Mouse (Mus musculus) frontal cortex, adult 2 months (tissue): ENCODE measurements at regions not wholly inside any gene's neighbourhood (a gene's known extent, or its start where the extent isn't known, plus 50 kb on each side); places are given as distances from the start of the nearest gene placed in this dataset.

Experiments
- DNase-seq, 2 experiments: peaks; one replicate each; pipeline ENCODE4 v3.0.0; 2022; ENCODE audit warnings: low spot score in 1 of 2; ENCODE audit errors: extremely low spot score in 1 of 2

DNA sequence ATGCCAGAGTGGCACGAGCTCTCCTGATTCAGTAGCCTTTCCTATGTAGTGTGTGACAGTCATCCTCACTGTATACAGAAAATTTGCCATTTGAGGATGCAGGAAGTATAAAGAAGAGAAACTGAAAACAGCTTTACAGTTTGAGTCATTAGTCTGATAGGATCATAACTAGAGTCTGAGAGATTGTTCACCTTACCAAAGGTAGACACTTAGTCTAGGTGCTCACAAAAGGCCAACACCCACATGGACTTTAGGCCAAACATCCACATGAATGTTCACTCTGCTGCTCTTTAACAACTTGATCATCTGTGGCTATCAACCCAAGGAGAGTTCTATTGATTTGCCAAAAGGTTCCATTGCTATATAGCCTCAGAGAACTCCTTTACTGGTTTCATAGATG is 547.2 kb downstream of the Tns1 start:
- DNase-seq = no peak

DNA sequence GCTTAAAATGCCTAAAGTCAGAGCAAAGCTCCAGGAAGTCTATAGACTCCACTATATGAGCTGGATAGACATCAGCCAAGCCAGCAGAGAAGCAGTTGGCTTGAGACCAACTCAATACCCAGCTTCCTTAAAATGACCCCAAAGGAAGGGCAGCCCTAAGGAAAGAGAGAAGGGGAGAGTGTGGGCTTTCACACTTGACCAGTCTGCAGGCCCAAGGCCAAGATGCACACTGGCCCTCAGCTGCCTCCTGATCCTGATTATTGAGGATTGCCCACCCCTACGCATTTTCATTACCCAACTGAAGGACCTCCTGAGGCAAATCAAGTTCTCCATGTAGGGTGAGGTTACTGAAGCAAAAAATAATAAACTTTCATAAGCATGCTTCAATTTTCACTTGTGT is 548.6 kb downstream of the Tns1 start:
- DNase-seq = no peak

DNA sequence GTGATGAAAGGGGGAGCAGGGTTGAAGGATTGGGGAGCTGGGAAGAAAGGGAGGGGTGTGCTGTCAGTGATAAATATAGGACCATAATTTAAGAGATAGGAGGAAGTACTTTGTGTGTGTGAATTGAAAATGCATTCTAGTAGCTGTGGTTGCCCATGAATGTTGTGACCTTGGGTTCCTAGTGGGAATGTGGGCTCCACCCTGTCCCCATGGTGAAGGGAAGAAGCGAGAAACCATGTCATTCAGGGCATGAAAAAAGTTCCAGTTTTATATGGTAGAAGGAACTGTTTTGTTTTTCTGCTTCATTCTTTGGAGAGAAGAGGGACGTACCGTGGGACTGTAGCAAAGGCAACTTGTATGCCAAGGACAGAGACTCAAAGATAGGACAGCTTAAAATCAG is 553.3 kb downstream of the Tns1 start:
- DNase-seq = no peak

DNA sequence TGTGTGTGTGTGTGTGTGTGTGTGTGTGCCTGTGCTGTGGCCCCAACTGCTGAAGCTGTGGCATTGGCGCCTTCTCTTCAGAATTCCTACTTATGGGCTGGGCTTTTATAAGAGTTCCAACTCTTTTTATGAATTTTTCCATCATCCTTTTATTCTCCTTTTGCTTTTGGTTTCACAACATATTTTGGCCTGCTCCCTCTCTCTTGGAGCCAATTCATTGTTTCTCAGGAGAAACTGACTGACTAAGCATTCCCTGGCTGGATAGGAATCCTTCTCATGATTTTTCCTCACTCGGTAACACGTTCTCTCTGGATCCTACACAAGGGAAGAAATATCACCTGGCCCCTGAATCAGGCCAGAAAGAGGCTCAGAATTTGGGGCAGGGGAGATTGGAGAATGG is 551.1 kb upstream of the Tnp1 start:
- no peak for DNase-seq

DNA sequence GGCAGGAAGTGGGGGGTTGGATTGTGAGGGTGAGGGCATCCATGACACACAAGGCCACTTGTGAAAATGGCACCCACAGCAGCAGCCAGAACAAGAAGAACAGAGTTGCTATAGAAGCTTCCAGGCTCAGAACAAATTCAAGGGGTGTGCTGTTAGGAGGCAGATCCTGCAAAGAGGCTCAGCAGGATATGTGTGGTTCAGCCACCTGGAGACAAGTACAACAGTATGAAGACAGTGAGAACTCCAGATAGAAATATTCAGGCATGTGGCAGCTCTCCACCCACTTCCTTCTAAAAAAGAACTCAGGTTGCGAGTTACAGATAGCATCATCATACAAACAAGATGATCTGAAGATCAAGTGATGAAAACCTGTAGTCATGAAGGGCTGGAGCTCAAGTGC is 544.9 kb upstream of the Tnp1 start:
- no peak for DNase-seq

DNA sequence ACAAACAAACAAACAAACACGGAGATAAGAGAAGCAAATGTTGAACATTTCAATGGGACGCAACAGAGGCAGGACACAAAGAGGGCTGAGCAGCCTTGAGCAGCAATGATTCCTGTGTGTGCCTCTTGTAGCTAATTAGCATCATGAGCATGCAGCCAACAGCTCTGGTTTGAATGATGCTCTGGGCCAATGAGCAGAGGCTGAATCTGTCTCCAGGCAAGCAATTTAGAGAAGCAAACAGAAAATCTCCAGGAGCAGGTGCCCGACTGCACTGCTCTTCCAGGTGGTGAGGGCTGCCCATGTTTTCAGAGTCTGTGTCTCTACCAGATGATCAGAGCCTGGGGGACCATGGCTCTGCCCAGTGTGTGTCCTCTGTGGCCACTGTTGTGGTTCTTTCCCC is 532.2 kb upstream of the Tnp1 start:
- DNase-seq = peak in 1 of 2 experiments; percentile 8

DNA sequence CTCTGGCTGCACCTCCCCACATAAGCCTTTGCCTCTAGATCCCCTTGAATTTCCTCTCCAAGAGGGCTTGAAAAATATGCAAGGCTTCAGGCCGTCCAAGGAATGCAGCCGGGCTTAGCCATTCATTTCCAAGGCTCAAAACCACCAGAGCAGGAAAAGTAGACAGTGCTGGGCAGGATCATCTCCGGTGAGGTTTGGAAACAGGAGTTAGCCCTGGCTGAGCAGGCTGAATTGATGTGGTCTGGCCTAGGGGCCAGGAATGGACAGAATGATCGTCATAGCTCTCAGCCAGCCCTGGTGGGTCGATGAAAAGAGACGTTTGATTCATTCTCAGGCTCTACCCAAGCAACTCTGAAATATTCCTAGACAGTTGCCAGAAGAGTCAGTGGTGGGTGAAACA is 529.7 kb upstream of the Tnp1 start:
- no peak for DNase-seq

DNA sequence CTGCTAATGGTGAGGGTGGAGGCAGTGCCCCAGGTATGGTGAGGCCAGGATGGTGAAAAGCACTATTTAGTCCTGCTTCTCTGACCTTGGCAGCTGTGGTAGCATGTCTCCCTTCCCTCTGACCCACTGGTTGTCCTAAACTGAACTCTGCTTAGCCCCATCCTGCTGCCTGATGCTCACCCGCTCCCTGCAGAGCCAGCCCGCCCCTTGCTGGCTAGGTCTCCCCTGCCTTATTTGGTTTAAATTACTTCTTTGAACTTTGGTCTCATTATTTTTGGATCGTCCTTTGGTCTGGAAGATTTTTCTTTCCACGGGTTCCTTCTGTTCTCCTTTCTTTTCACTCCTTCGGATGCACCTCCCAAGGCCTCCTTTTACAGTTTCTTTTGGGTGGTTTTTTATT is 525.7 kb upstream of the Tnp1 start:
- no peak for DNase-seq

DNA sequence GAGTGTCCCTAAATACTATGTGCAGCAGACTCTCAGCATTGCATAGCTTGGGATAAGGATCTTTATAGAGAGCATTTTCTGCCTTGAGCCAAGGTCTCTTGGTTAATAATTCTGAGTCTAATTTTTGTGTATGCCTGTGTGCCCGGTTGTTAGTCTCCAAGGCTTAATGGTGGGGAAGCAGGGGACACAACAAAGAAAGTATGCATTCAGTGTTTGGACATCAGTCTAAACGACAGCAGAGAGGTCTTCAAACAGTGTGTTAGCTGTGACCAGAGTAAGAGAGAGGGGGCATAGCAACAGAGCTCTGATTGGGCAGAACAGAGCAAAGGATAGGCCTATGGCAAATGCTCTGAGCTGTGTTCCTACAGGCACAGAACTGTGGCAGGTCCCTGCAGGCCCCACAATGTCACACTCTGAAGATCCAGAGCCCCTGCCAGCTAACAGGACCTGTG is 522.7 kb upstream of the Tnp1 start:
- no peak for DNase-seq

DNA sequence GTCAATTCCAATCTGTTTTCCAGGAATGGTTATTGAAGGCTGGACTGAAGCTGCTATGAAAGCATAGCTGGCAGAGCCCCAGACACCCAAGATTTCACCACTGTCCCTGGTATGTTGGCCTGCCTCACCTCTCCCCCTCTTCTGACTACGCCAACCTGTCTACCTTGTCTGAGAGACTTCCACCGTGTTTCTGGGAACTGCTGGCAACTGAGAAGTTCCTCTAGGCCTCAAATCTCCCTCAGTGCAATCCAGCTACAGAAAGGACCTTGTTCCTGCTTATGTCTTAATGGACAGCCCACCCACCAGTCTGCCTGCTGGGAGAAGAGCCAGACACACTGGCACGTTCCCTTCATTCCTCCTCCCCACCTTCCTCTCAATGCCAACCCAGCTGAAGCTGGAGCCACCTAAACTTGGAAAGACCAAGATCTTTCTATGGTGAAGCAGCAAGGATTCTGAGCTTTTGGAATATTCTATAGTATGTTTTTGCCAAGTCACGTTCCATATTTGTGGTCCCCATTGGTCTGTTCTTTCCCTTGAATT is 520.1 kb upstream of the Tnp1 start:
- peak in 1 of 2 experiments; percentile 22 for DNase-seq

DNA sequence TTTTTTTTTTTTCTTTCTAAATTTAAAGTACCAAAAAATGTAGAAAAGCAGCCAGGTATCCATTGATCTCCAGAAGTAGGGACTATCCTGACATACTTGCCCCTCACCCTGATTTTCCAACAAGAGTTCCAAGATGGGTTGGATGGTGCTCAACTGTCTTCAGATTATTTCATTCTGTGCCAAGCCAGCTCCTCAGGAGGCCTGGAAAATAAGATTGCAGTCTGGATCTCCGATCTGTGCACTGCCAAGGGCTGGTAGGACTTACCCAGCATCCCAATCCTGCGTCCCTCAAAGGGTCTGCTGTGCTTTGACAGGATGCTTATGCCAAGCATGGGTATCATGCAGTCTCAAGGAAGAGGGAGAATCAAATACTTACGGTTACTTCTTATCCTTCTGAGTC is 517.8 kb upstream of the Tnp1 start:
- DNase-seq = no peak

DNA sequence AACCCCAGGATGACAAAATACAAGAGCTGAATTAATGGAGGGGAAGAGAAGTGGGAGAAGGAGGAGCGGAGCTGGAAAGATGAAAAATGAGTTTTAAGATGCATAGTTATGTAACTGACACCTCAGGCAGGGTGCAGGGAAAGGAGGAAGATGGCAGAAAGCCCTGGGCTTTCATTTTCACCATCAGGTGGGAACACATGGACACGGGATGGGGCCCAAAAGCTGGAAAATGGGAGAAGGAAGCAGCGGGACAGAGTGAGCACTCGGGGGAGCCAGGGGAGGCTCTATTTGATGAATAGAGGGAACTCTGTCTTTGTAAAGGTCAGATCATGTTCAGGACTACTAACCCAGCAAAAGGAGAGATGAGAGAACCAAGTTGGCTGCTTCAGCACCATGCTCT is 516.6 kb upstream of the Tnp1 start:
- no peak for DNase-seq

DNA sequence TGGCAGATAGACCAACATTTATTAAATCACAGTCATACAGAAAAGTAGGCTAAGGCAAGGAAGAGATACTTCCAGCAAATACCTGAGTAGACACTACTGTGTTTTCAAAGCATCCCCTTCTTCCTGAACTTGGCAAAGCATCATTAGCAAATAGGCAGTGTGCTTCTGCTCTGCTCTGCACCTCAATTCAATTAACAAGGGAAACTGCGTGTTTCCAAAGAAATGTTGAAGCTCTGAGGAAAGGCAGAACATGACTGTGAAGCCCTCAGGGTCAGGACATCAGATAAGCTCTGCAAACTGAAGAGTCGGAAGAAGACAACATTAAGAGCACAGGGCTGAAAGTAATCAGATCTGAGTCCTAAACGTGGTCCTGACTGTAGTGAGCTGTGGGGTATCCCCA is 516.1 kb upstream of the Tnp1 start:
- no peak for DNase-seq

DNA sequence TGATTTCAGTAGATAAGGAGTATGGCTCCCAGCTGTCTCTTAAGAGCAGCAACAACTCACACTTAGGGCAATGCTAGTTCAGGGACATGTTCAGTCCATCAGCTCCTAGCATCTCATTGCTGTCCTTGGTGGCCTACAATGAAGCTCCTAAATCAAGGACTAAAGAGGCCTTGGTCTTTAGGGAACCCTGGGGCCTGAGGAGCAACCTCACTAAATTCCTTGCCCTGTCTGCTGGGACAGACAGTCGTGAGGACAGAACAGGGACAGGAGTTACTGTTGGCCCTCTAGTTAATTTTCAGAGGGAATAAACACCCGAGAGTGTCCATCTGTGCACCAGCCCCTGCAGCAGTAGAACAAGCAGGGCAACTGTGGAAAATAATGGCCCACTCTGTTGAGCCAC is 514.6 kb upstream of the Tnp1 start:
- no peak for DNase-seq

DNA sequence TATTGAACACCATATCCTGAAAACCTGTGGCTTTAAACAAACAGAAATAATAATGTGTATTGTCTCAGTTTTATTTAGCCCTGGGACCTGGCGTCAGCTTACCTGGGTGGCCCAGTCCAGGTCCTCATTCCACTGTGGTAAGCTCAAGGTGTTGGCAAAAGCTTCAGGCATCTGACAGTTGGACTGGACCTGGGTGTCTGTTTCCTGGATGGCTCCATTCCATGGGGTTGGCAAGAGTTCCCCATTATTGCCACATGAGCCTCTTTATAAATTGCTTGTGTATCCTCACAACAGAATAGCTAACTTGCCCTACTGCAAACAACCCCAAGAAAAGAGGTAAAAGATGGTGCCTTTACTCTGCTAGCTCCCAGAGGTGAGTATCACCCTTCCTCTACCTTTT is 512.9 kb upstream of the Tnp1 start:
- DNase-seq = no peak

DNA sequence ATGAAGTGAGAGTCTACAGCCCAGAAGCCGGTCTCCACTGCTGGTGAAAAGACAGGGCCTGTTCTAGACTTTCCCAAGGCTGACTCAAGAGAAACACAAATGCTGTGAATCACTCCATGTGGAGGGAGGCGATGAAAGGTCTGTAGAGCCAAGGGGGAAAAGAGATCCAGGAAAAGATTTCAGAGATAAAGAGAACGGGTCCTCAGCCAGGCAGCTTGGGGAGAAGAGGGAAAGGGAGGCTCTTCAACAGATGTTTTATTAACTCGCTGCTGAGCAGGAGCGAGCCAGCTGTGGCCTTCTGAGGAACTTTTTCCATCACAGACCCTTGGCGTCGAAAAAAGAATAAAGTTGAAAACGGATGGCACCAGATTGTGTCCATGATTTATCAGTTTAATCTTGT is 500.7 kb upstream of the Tnp1 start:
- no peak for DNase-seq

DNA sequence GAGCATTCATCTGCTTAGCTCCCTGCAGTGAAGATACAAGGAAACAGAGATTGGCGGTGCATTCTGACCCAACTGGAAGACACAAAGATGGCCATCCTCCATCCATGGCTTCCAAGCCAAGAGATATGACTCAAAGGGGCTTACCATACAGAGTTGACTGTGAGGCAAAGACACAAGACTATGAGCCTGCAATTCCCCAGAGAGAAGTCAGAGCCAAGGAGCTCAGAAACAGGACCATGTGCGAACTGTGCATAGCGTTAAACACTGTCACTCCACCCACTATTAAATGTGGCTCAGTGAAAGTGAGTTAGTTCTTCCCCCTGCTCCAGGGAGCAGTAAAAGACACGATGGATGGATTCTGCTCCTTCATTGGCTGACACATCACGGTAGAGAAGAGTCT is 500.1 kb upstream of the Tnp1 start:
- DNase-seq = no peak

DNA sequence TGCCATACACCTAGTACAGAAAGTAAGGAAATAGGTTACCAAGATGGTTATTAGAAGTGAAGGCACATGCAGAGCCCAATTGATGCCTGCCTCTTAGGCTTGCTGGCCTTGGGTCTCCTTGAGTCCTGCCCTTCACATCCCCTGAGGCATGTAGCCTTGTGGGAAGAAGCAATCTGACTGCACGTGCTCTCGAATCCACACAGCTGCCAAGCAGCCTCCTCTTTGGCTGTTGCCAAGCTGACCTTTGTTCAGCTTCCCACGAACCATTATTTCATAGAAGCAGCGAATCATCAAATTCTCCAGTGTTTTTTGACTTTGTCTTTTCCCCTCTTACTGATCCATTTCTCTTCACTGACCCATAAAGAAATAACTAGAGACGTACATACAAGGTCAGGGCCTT is 498.1 kb upstream of the Tnp1 start:
- no peak for DNase-seq

DNA sequence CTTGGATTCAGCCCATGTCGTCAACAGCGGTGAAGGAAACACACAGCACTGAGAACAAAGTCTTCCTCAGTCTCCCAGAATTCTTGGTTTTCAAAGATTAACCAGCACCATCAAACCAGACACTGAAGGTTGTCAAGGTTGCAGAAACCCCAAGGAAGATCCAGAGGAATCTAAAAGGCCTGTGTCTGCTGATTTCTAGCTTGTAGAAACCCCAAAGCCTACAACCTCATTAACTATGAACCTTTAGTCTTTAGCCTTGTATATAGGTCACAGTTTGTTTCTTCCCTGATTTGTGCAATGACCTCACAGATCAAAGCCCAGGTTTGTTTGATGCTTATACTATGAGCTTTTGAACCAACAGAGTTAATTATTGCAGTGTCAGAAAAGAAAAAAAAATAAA is 497.1 kb upstream of the Tnp1 start:
- no peak for DNase-seq

DNA sequence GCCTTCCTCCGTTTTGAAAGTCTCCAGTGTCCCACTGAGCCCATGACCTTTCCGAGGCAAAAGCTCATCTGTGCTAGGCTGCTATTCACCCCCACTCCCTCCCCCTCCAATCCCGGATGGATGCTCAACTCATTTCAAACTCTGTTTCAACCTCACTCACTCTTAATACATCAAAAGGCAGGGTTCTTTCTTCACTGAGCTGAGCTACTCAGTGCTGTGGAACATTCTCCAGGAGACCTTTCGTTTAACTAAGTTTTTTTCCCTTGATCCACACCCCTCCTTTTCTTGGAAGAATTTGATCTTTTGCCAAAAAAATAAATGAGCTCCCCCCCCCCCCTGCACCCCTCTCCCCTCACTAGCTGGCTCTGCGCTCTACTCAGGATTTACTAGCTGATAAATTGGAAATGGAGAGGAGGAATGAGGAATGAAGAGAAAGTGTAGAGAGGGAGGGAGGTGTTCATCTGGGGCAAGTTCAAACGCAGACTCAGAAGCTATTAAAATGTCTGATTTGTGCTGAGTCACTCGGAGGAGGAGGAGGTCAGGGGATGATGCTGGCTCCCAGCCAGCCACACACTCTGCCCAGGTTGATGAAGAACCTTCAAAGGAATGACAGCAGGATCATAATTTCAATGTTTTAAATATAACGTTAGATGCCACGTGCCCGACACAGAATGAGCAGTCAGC is 491.5 kb upstream of the Tnp1 start:
- DNase-seq = no peak

DNA sequence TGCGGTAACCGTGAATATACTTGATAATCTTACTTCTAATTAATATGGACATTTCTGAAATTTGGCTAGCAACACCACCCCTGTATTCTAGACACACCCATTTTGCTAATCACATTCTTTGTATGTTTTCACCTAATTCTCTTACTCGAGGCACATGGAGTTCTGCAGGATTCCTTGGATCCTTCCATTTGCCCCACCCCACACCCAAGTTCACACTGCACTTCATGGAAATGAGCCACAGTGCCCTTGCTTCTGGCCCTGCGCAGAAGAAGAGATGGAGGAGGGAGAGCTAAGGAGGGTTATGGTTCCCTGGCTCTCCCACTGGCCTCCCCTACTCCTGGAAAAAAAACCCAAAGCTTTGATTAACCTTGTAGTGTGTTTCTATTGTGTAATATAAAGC is 487.9 kb upstream of the Tnp1 start:
- DNase-seq = no peak

DNA sequence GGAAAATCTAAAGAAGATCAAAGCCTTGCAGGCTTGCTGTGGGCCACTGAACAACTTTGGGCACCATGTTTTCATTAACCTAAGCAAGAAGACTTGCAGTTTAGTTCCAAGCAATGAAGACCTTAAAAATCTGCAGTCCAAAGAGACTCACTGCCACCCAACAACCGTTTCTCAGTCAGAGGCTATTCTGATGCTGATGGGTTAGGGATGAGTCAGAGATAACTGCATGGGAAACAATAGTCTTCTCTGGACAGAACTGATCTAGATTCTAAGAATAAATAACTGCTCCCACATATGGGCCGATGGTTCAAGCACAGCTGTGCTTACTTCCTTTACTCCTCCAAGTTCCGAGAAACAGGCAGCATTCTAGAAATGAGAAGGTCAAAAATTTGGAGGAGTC is 485.0 kb upstream of the Tnp1 start:
- peak in 1 of 2 experiments; percentile 3 for DNase-seq
